Mouse (Mus musculus) G1E (cell line): ENCODE results near the gene Ifna2. TPM values are rescaled to one million over a fixed set of nuclear protein-coding genes. Genes with fewer than 3 reads are reported as not detected.

Source experiments
- ATAC-seq: 2 replicates; pipeline ENCODE4 v1.8.0; 2016; ENCODE audit warnings: mild to moderate bottlenecking; ENCODE audit not compliant: insufficient number of reproducible peaks, poor library complexity, low FRiP score, severe bottlenecking; ENCODE audit errors: extremely low read depth
- DNase-seq: peaks from one replicate; pipeline ENCODE4 v3.0.0; 2012; ENCODE audit warnings: low spot score
- H3K27me3 ChIP-seq: 2 replicates; pipeline ENCODE4 v1.6.1; 2012; ENCODE audit warnings: mild to moderate bottlenecking, low read length, inconsistent platforms; ENCODE audit not compliant: insufficient read depth
- H3K36me3 ChIP-seq: replicated peaks from 2 replicates; pipeline ENCODE3; 2012; ENCODE audit warnings: mild to moderate bottlenecking, inconsistent platforms
- H3K4me1 ChIP-seq: 2 replicates; pipeline ENCODE4 v1.6.1; 2012; ENCODE audit warnings: low read depth, low read length, inconsistent platforms, mixed read lengths; ENCODE audit not compliant: insufficient read depth
- H3K4me3 ChIP-seq: 2 replicates; pipeline ENCODE4 v1.5.1; 2012; ENCODE audit warnings: low read depth, mild to moderate bottlenecking, inconsistent platforms, low read length, moderate library complexity, mixed read lengths
- H3K9me3 ChIP-seq: replicated peaks from 2 replicates; pipeline ENCODE4 v1.6.1; 2012; ENCODE audit warnings: inconsistent platforms
- CTCF ChIP-seq: IDR thresholded peaks from 2 replicates; pipeline ENCODE4 v1.5.1; 2012; ENCODE audit warnings: low read depth, low read length, inconsistent platforms, mixed read lengths
- GATA1 ChIP-seq: IDR thresholded peaks from 2 replicates; pipeline ENCODE4 v1.6.1; 2012; ENCODE audit warnings: borderline replicate concordance, low read length, inconsistent platforms, mixed read lengths
- GATA2 ChIP-seq: IDR thresholded peaks from 2 replicates; pipeline ENCODE4 v1.6.1; 2012; ENCODE audit warnings: low read depth, low read length, inconsistent platforms, borderline replicate concordance
- POLR2AphosphoS5 ChIP-seq: IDR thresholded peaks from 2 replicates; pipeline ENCODE4 v1.6.1; 2012; ENCODE audit warnings: low read depth, low read length, inconsistent platforms; ENCODE audit not compliant: insufficient replicate concordance
- TAL1 ChIP-seq: conservative IDR thresholded peaks from 2 replicates; pipeline ENCODE4 v1.6.1; 2012; ENCODE audit warnings: low read depth, low read length, inconsistent platforms, mixed read lengths
- polyA plus RNA-seq: library from polyadenylated mRNA; stranded (reverse); fragments of >175 nt; gene quantifications from 2 replicates; pipeline ENCODE4 v1.2.3, GENCODE M21; 2012
- total RNA-seq, 2 experiments: library from RNA; stranded (forward) in 1 of 2; stranded (reverse) in 1 of 2; fragments of 200-1000 nt in 1 of 2; fragments of >200 nt in 1 of 2; fragmentation: Nextera tagmentation in 1 of 2; gene quantifications; 2 replicates each; pipeline ENCODE4 v1.2.3; 2014 to 2017

Ifna2 gene
- total and polyA plus RNA-seq, 3 experiments = not detected

- no peaks in the 10 kb centered on the region for H3K9me3 ChIP-seq
- H3K4me1 ChIP-seq = peaks cover 16% of the 10 kb centered on the region
- no peak overlapping the region for H3K4me3 ChIP-seq
- H3K27me3 ChIP-seq = no peaks in the 10 kb centered on the region
- peaks cover 44% of the 10 kb centered on the region for H3K36me3 ChIP-seq
- TF ChIP-seq POLR2AphosphoS5 = no peak
- no peak for TF ChIP-seq GATA1
- no peak for TF ChIP-seq CTCF
- TF ChIP-seq GATA2 = no peak
- no peak for TF ChIP-seq TAL1
- no peak for DNase-seq
- ATAC-seq = no peak
These were observed 31.3 kb upstream of the Ifna2 start for GRCm38 (mm10) chr4:88715059-88715458.

- Histone ChIP-seq H3K9me3 (no peaks in the 10 kb centered on the region), H3K4me3 (no peak overlapping the region), H3K27me3 (no peaks in the 10 kb centered on the region), H3K36me3 (peaks cover 45% of the 10 kb centered on the region), H3K4me1 (peaks cover 15% of the 10 kb centered on the region)
- no peak for TF ChIP-seq POLR2AphosphoS5
- no peak for TF ChIP-seq GATA2
- no peak for TF ChIP-seq GATA1
- no peak for TF ChIP-seq TAL1
- TF ChIP-seq CTCF = no peak
- ATAC-seq (no peak), DNase-seq (no peak)
These were observed 30.6 kb upstream of the Ifna2 start for GRCm38 (mm10) chr4:88714281-88714680.

- Histone ChIP-seq H3K36me3 (peaks cover 8% of the 10 kb centered on the region), H3K9me3 (no peaks in the 10 kb centered on the region), H3K4me3 (no peak overlapping the region), H3K27me3 (peaks cover 2% of the 10 kb centered on the region; the same call in 1 of the 2 replicates), H3K4me1 (peaks cover 4% of the 10 kb centered on the region; the same call in 1 of the 2 replicates)
- DNase-seq (no peak), ATAC-seq (no peak)
- TF ChIP-seq GATA2 = no peak
- TF ChIP-seq POLR2AphosphoS5 = no peak
- no peak for TF ChIP-seq CTCF
- TF ChIP-seq TAL1 = no peak
- no peak for TF ChIP-seq GATA1
These were observed 23.6 kb upstream of the Ifna2 start for GRCm38 (mm10) chr4:88707128-88707826.

GRCm38 (mm10) chr4:88705924-88706323, 22.2 kb upstream of the Ifna2 start:
- Histone ChIP-seq H3K4me1 (peaks cover 4% of the 10 kb centered on the region; the same call in 1 of the 2 replicates), H3K4me3 (no peak overlapping the region), H3K27me3 (peaks cover 3% of the 10 kb centered on the region; the same call in 1 of the 2 replicates), H3K36me3 (peaks cover 8% of the 10 kb centered on the region), H3K9me3 (no peaks in the 10 kb centered on the region)
- ATAC-seq = no peak
- no peak for DNase-seq
- no peak for TF ChIP-seq GATA1
- TF ChIP-seq CTCF = no peak
- no peak for TF ChIP-seq TAL1
- TF ChIP-seq GATA2 = no peak
- no peak for TF ChIP-seq POLR2AphosphoS5

- ATAC-seq (no peak), DNase-seq (no peak)
- Histone ChIP-seq H3K9me3 (no peaks in the 10 kb centered on the region), H3K27me3 (peaks cover 23% of the 10 kb centered on the region), H3K4me1 (no peaks in the 10 kb centered on the region), H3K36me3 (no peaks in the 10 kb centered on the region), H3K4me3 (no peak overlapping the region)
- TF ChIP-seq CTCF = no peak
- no peak for TF ChIP-seq GATA1
- TF ChIP-seq TAL1 = no peak
- no peak for TF ChIP-seq POLR2AphosphoS5
- no peak for TF ChIP-seq GATA2
These were observed 15.6 kb upstream of the Ifna2 start for GRCm38 (mm10) chr4:88699301-88699700.

- no peaks in the 10 kb centered on the region for H3K9me3 ChIP-seq
- ATAC-seq (no peak), DNase-seq (no peak)
- TF ChIP-seq CTCF (no peak), GATA2 (no peak), GATA1 (no peak), POLR2AphosphoS5 (no peak)
- no peaks in the 10 kb centered on the region for H3K36me3 ChIP-seq
- no peaks in the 10 kb centered on the region for H3K4me1 ChIP-seq
- H3K4me3 ChIP-seq = no peak overlapping the region
- peaks cover 23% of the 10 kb centered on the region for H3K27me3 ChIP-seq
These were observed 15.1 kb upstream of the Ifna2 start for GRCm38 (mm10) chr4:88698781-88699180.

GRCm38 (mm10) chr4:88697753-88698152, 14.0 kb upstream of the Ifna2 start:
- Histone ChIP-seq H3K9me3 (no peaks in the 10 kb centered on the region), H3K27me3 (peaks cover 23% of the 10 kb centered on the region), H3K4me3 (no peak overlapping the region), H3K36me3 (no peaks in the 10 kb centered on the region), H3K4me1 (no peaks in the 10 kb centered on the region)
- TF ChIP-seq GATA2 (no peak), TAL1 (no peak), GATA1 (no peak), CTCF (no peak)
- ATAC-seq (no peak), DNase-seq (no peak)
